In genomic region chr12:72554347-72554746, GRCm38 (mm10) we compare ENCODE assay signal across 23 mouse cellular contexts.
"Had no signal": no experiment of that assay in that cellular context is flagged by ENCODE, and none has a peak within 500 bp of the region (broad histone marks: within the 10 kb centered on the region; RNA-seq: fewer than 3 reads in every experiment).

No protein-coding gene starts in this region.

- ATAC-seq: intestine, postnatal 0 days; liver, embryonic 12.5 days; midbrain, embryonic 15.5 days had no signal

- H3K9ac ChIP-seq: limb, embryonic 13.5 days; liver, embryonic 12.5 days; liver, embryonic 15.5 days; midbrain, embryonic 12.5 days; midbrain, embryonic 15.5 days; neural tube, embryonic 12.5 days; neural tube, embryonic 15.5 days had no signal

- H3K4me1 ChIP-seq: limb, embryonic 10.5 days; limb, embryonic 13.5 days; liver, embryonic 12.5 days; liver, embryonic 15.5 days; midbrain, embryonic 15.5 days; neural tube, embryonic 12.5 days; neural tube, embryonic 15.5 days had no signal

- H3K36me3 ChIP-seq: liver, embryonic 12.5 days; liver, embryonic 15.5 days; midbrain, embryonic 12.5 days; midbrain, embryonic 15.5 days had no signal

- H3K27me3 ChIP-seq: limb, embryonic 13.5 days; liver, embryonic 12.5 days; liver, embryonic 15.5 days; midbrain, embryonic 12.5 days; midbrain, embryonic 15.5 days; neural tube, embryonic 12.5 days; neural tube, embryonic 15.5 days had no signal

- H3K4me3 ChIP-seq: layer of hippocampus, adult 2 months; limb, embryonic 10.5 days; limb, embryonic 13.5 days; liver, embryonic 12.5 days; liver, embryonic 15.5 days; midbrain, embryonic 12.5 days; midbrain, embryonic 15.5 days; neural tube, embryonic 12.5 days; neural tube, embryonic 15.5 days had no signal

- H3K9me3 ChIP-seq: limb, embryonic 10.5 days; limb, embryonic 13.5 days; liver, embryonic 12.5 days; liver, embryonic 15.5 days; midbrain, embryonic 12.5 days; midbrain, embryonic 15.5 days; neural tube, embryonic 12.5 days; neural tube, embryonic 15.5 days had no signal

- H3K4me2 ChIP-seq: limb, embryonic 13.5 days; liver, embryonic 12.5 days; liver, embryonic 15.5 days; midbrain, embryonic 12.5 days; midbrain, embryonic 15.5 days; neural tube, embryonic 12.5 days; neural tube, embryonic 15.5 days had no signal

- DNase-seq: kidney, adult 2 months; kidney, postnatal 25 days; layer of hippocampus, adult 9-11 months; liver; right cerebral cortex, adult 18-20 months; right cerebral cortex, postnatal 14 days; right cerebral cortex, postnatal 4 days; thymus, adult 2 months; thymus, postnatal 14 days; thymus, postnatal 4 days had no signal

- H3K27ac ChIP-seq: kidney, postnatal 0 days; layer of hippocampus, adult 2 months; limb, embryonic 10.5 days; limb, embryonic 13.5 days; liver, embryonic 12.5 days; liver, embryonic 15.5 days; macrophage; midbrain, embryonic 12.5 days; midbrain, embryonic 15.5 days; neural tube, embryonic 12.5 days; neural tube, embryonic 15.5 days; stomach, postnatal 0 days had no signal
